Mouse (Mus musculus) fat pad, adult 2 months (tissue): Measurements from ENCODE around the gene Pex16.

Source experiments
- DNase-seq: peaks from one replicate; pipeline ENCODE4 v3.0.0-alpha.2; 2011; ENCODE audit warnings: low read depth, low spot score; ENCODE audit errors: extremely low read depth

Pex16 gene

GRCm38 (mm10) chr2:92370375-92370774, 4.1 kb upstream of the Pex16 start:
- DNase-seq: no peak

- no peak for DNase-seq
These were observed 3.4 kb upstream of the Pex16 start for GRCm38 (mm10) chr2:92370821-92371805.

GRCm38 (mm10) chr2:92371971-92372690, 2.3 kb upstream of the Pex16 start:
- DNase-seq: no peak

GRCm38 (mm10) chr2:92372767-92373436, 1.6 kb upstream of the Pex16 start:
- DNase-seq: peak; percentile 99

GRCm38 (mm10) chr2:92373437-92373813, 1.1 kb upstream of the Pex16 start:
- no peak for DNase-seq

GRCm38 (mm10) chr2:92375099-92375623, 685 bp downstream of the Pex16 start:
- DNase-seq: peak; percentile 89

GRCm38 (mm10) chr2:92375788-92376187, 1.3 kb downstream of the Pex16 start:
- no peak for DNase-seq

- DNase-seq: no peak
These were observed 1.8 kb downstream of the Pex16 start for GRCm38 (mm10) chr2:92376300-92376699.

- no peak for DNase-seq
These were observed 2.8 kb downstream of the Pex16 start for GRCm38 (mm10) chr2:92377320-92377719.

GRCm38 (mm10) chr2:92379783-92380494, 5.5 kb downstream of the Pex16 start:
- no peak for DNase-seq

GRCm38 (mm10) chr2:92380495-92381050, 6.1 kb downstream of the Pex16 start:
- no peak for DNase-seq

GRCm38 (mm10) chr2:92381161-92381560, 6.7 kb downstream of the Pex16 start:
- no peak for DNase-seq

- DNase-seq: no peak
These were observed 7.6 kb downstream of the Pex16 start, which contains the start of gene 1700029I15Rik for GRCm38 (mm10) chr2:92381901-92382588. Gene 1700029I15Rik, plus strand, starts transcription at chr2:92382538.

- DNase-seq: no peak
These were observed 8.3 kb downstream of the Pex16 start for GRCm38 (mm10) chr2:92382759-92383158.

GRCm38 (mm10) chr2:92384101-92384500, 9.6 kb downstream of the Pex16 start:
- no peak for DNase-seq

GRCm38 (mm10) chr2:92385113-92386051, 10.9 kb downstream of the Pex16 start:
- DNase-seq: no peak

- no peak for DNase-seq
These were observed 12.5 kb downstream of the Pex16 start for GRCm38 (mm10) chr2:92386821-92387570.

- no peak for DNase-seq
These were observed 13.2 kb downstream of the Pex16 start for GRCm38 (mm10) chr2:92387646-92388045.
